11 mouse cellular contexts compared by ENCODE assay signal in the genomic region with DNA sequence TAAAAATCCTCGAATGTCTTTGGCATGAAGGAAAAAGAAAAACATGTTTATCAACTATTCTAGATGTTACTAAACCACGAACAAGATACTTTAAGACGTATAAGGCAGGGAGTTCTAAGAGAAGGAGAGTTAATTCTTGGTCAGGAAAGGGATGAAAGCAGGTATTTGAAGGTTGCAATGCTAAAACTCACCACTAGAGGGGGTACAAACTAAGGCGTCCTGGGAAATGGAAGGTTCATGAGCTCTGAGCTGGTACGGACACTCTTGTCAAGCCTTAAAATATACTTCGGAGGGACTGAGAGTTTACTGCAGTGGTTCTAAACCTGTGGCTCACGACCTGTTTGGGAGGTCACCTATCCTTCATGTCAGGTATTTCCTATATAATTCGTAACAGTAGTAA. TPM values are rescaled to one million over a fixed set of nuclear protein-coding genes. Genes with fewer than 3 reads are reported as not detected.
DNase-seq lines count a peak whose midpoint lies in the region; ATAC-seq and TF ChIP-seq lines count a peak whose summit lies in the region.
"Had no signal": no experiment of that assay in that cellular context is flagged by ENCODE, and none has a peak within 500 bp of the region (broad histone marks: within the 10 kb centered on the region; RNA-seq: fewer than 3 reads in every experiment).

No protein-coding gene starts in this region.

- WGBS in hindbrain, postnatal 0 days = 53% methylated on average over 8 of the region's 8 CpGs
- 46% methylated on average over 8 of the region's 8 CpGs for WGBS in hindbrain, embryonic 12.5 days
- 46% methylated on average over 8 of the region's 8 CpGs for WGBS in forebrain, embryonic 13.5 days

- no peaks in the 10 kb centered on the region for H3K36me3 ChIP-seq in hindbrain, postnatal 0 days (ENCODE audit: insufficient read depth, low read length)
- H3K36me3 ChIP-seq in hindbrain, embryonic 12.5 days = no peaks in the 10 kb centered on the region
- H3K36me3 ChIP-seq in forebrain, embryonic 13.5 days (ENCODE audit: poor library complexity, severe bottlenecking) = no peaks in the 10 kb centered on the region
- H3K36me3 ChIP-seq: embryonic facial prominence, embryonic 13.5 days; liver, embryonic 15.5 days; stomach, embryonic 15.5 days had no signal

- ATAC-seq in hindbrain, postnatal 0 days = 0 out of 2 replicates have a peak, but pooled peaks have one; percentile 43
- ATAC-seq in hindbrain, embryonic 12.5 days (ENCODE audit: low FRiP score) = no peak
- ATAC-seq in granulocyte monocyte progenitor cell, adult 5-6 weeks (replicated peaks; ENCODE audit: poor library complexity, severe bottlenecking) = peak; percentile 70; the same call in 1 of the 2 replicates
- peak; percentile 60 for ATAC-seq in monocyte, adult 5-6 weeks (replicated peaks; ENCODE audit: insufficient number of reproducible peaks, low FRiP score, low TSS enrichment, poor library complexity, severe bottlenecking)
- ATAC-seq in forebrain, embryonic 13.5 days = no peak

- H3K9me3 ChIP-seq in hindbrain, postnatal 0 days (ENCODE audit: low read length) = no peaks in the 10 kb centered on the region
- no peaks in the 10 kb centered on the region for H3K9me3 ChIP-seq in hindbrain, embryonic 12.5 days (replicated peaks)
- no peaks in the 10 kb centered on the region for H3K9me3 ChIP-seq in forebrain, embryonic 13.5 days (replicated peaks)
- H3K9me3 ChIP-seq: embryonic facial prominence, embryonic 13.5 days; liver, embryonic 15.5 days; stomach, embryonic 15.5 days had no signal

- DNase-seq in hindbrain, postnatal 0 days (ENCODE audit: low spot score) = peak; percentile 80
- peak; percentile 64 for DNase-seq in thymus, postnatal 0 days (ENCODE audit: low spot score)
- DNase-seq in thymus, adult 18-20 months = no peak
- peak; percentile 46 for DNase-seq in c-Kit-negative CD71-positive TER-119-positive erythroid progenitor cells, embryonic 14.5 days (ENCODE audit: low read depth, low spot score)

- H3K4me3 ChIP-seq in hindbrain, postnatal 0 days (ENCODE audit: low read length) = no peak overlapping the region
- H3K4me3 ChIP-seq in hindbrain, embryonic 12.5 days = no peak overlapping the region
- H3K4me3 ChIP-seq in forebrain, embryonic 13.5 days = no peak overlapping the region
- H3K4me3 ChIP-seq: embryonic facial prominence, embryonic 13.5 days; liver, embryonic 15.5 days; stomach, embryonic 15.5 days had no signal

- no peak overlapping the region for H3K27ac ChIP-seq in hindbrain, postnatal 0 days
- H3K27ac ChIP-seq in hindbrain, embryonic 12.5 days = no peak overlapping the region
- H3K27ac ChIP-seq in forebrain, embryonic 13.5 days = no peak overlapping the region
- H3K27ac ChIP-seq: embryonic facial prominence, embryonic 13.5 days; liver, embryonic 15.5 days; stomach, embryonic 15.5 days had no signal

- H3K9ac ChIP-seq in hindbrain, postnatal 0 days (replicated peaks; ENCODE audit: low read length) = no peak overlapping the region
- no peak overlapping the region for H3K9ac ChIP-seq in hindbrain, embryonic 12.5 days
- no peak overlapping the region for H3K9ac ChIP-seq in forebrain, embryonic 13.5 days
- H3K9ac ChIP-seq: embryonic facial prominence, embryonic 13.5 days; liver, embryonic 15.5 days; stomach, embryonic 15.5 days had no signal

- peak; percentile 86 for TF ChIP-seq CTCF in hindbrain, postnatal 0 days (IDR thresholded peaks at IDR 0.05; ENCODE audit: low read depth)

- H3K27me3 ChIP-seq in hindbrain, postnatal 0 days (ENCODE audit: insufficient read depth, low read length) = no peaks in the 10 kb centered on the region
- H3K27me3 ChIP-seq in hindbrain, embryonic 12.5 days = no peaks in the 10 kb centered on the region
- no peaks in the 10 kb centered on the region for H3K27me3 ChIP-seq in forebrain, embryonic 13.5 days
- H3K27me3 ChIP-seq: embryonic facial prominence, embryonic 13.5 days; liver, embryonic 15.5 days; stomach, embryonic 15.5 days had no signal

- no peaks in the 10 kb centered on the region for H3K4me1 ChIP-seq in hindbrain, postnatal 0 days (ENCODE audit: insufficient read depth, low read length)
- H3K4me1 ChIP-seq in hindbrain, embryonic 12.5 days = no peaks in the 10 kb centered on the region
- H3K4me1 ChIP-seq in forebrain, embryonic 13.5 days = 0 out of 2 replicates have a peak, but pooled peaks cover 5% of the 10 kb centered on the region
- H3K4me1 ChIP-seq: liver, embryonic 15.5 days; stomach, embryonic 15.5 days had no signal

- no peak overlapping the region for H3K4me2 ChIP-seq in hindbrain, postnatal 0 days (ENCODE audit: low read depth, low read length)
- H3K4me2 ChIP-seq in hindbrain, embryonic 12.5 days (replicated peaks) = no peak overlapping the region
- H3K4me2 ChIP-seq in forebrain, embryonic 13.5 days = no peak overlapping the region
- H3K4me2 ChIP-seq: embryonic facial prominence, embryonic 13.5 days; liver, embryonic 15.5 days; stomach, embryonic 15.5 days had no signal

RNA-seq across cellular contexts. Expression of gene Il1r2, which starts 41.4 kb away (rescaled TPM):
- 0.37 and 4.3 TPM in 2 replicates for total RNA-seq in hindbrain, postnatal 0 days (2014; rRNA removed)
- polyA plus RNA-seq in hindbrain, postnatal 0 days (2015; fragmentation: Nextera tagmentation; extraction: Ambion mirVana) = 1.4 and 1.5 TPM in 2 replicates
- polyA plus RNA-seq in hindbrain, embryonic 12.5 days (2016; fragmentation: Nextera tagmentation; extraction: Ambion mirVana) = 0.23 and 0.52 TPM in 2 replicates
- polyA plus RNA-seq in thymus, postnatal 0 days (2015; fragmentation: Nextera tagmentation; extraction: Ambion mirVana) = 10.3 and 10.7 TPM in 2 replicates
- total RNA-seq in granulocyte monocyte progenitor cell, adult 5-6 weeks (2014; fragmentation: Nextera tagmentation) = not detected in 2 replicates
- total RNA-seq in granulocyte monocyte progenitor cell, adult 5-6 weeks (2017) = 0.88 and 2.9 TPM in 2 replicates
- total RNA-seq in monocyte, adult 5-6 weeks (2017) = 1.9 to 14.1 TPM (median 8.8 TPM) in 3 replicates
- 0.16 and 0.21 TPM in 2 replicates for polyA plus RNA-seq in forebrain, embryonic 13.5 days (2015; fragmentation: Nextera tagmentation; extraction: Ambion mirVana)

Comparison
In these comparisons a context has a peak if more than half of its experiments do, and no peak if none do; other contexts are left out.
1. ATAC-seq: peak in hindbrain, postnatal 0 days (single experiment), granulocyte monocyte progenitor cell, adult 5-6 weeks (single experiment) and monocyte, adult 5-6 weeks (single experiment); none in hindbrain, embryonic 12.5 days (single experiment) and forebrain, embryonic 13.5 days (single experiment).
2. DNase-seq: peak in hindbrain, postnatal 0 days (single experiment), thymus, postnatal 0 days (single experiment) and c-Kit-negative CD71-positive TER-119-positive erythroid progenitor cells, embryonic 14.5 days (single experiment); none in thymus, adult 18-20 months (0 of 2).